Comparison of ENCODE assay signal across 9 mouse cellular contexts in genomic region chr1:77461877-77462615, GRCm38 (mm10). TPM values are rescaled to one million over a fixed set of nuclear protein-coding genes. Genes with fewer than 3 reads are reported as not detected.
DNase-seq lines count a peak whose midpoint lies in the region; ATAC-seq and TF ChIP-seq lines count a peak whose summit lies in the region.
"Had no signal": no experiment of that assay in that cellular context is flagged by ENCODE, and none has a peak within 500 bp of the region (broad histone marks: within the 10 kb centered on the region; RNA-seq: fewer than 3 reads in every experiment).

No protein-coding gene starts in this region.

- peak; percentile 16; the same call in 1 of the 2 replicates for ATAC-seq in forebrain, embryonic 14.5 days
- no peak for ATAC-seq in forebrain, embryonic 12.5 days (ENCODE audit: low FRiP score)
- ATAC-seq in hindbrain, postnatal 0 days = no peak
- ATAC-seq in erythroid progenitor cell, adult 5-6 weeks (replicated peaks; ENCODE audit: low FRiP score, poor library complexity, severe bottlenecking) = no peak

- H3K9ac ChIP-seq in forebrain, embryonic 14.5 days (ENCODE audit: low read length) = no peak overlapping the region
- H3K9ac ChIP-seq in forebrain, embryonic 12.5 days = no peak overlapping the region
- no peak overlapping the region for H3K9ac ChIP-seq in hindbrain, postnatal 0 days (replicated peaks; ENCODE audit: low read length)
- H3K9ac ChIP-seq: neural tube, embryonic 12.5 days had no signal

- no peak for DNase-seq in forebrain, embryonic 14.5 days (ENCODE audit: low spot score)
- DNase-seq in urinary bladder, postnatal 14 days (ENCODE audit: low spot score) = peak; percentile 36
- no peak for DNase-seq in urinary bladder, postnatal 10 days (ENCODE audit: low spot score)
- peak; percentile 15 for DNase-seq in hindbrain, postnatal 0 days (ENCODE audit: low spot score)
- peak; percentile 63 for DNase-seq in telencephalon, adult 2 months (ENCODE audit: low read depth, low spot score)
- no peak for DNase-seq in gastrocnemius, postnatal 36 days

- 6% methylated on average over 3 of the region's 3 CpGs for WGBS in forebrain, embryonic 14.5 days
- 7% methylated on average over 3 of the region's 3 CpGs for WGBS in forebrain, embryonic 12.5 days
- WGBS in hindbrain, postnatal 0 days = 27% methylated on average over 3 of the region's 3 CpGs

- no peaks in the 10 kb centered on the region for H3K9me3 ChIP-seq in forebrain, embryonic 14.5 days (replicated peaks; ENCODE audit: control insufficient read depth, low read length)
- H3K9me3 ChIP-seq in forebrain, embryonic 12.5 days = no peaks in the 10 kb centered on the region
- no peaks in the 10 kb centered on the region for H3K9me3 ChIP-seq in hindbrain, postnatal 0 days (ENCODE audit: low read length)
- H3K9me3 ChIP-seq: neural tube, embryonic 12.5 days had no signal

- peaks cover 3% of the 10 kb centered on the region; the same call in 1 of the 2 replicates for H3K36me3 ChIP-seq in forebrain, embryonic 14.5 days (ENCODE audit: control insufficient read depth, insufficient read depth, low read length)
- no peaks in the 10 kb centered on the region; the same call in 1 of the 2 replicates for H3K36me3 ChIP-seq in forebrain, embryonic 12.5 days (replicated peaks)
- no peaks in the 10 kb centered on the region for H3K36me3 ChIP-seq in hindbrain, postnatal 0 days (ENCODE audit: insufficient read depth, low read length)
- H3K36me3 ChIP-seq: neural tube, embryonic 12.5 days had no signal

- H3K27ac ChIP-seq in forebrain, embryonic 14.5 days (ENCODE audit: low read depth, low read length) = no peak overlapping the region
- H3K27ac ChIP-seq in forebrain, embryonic 12.5 days = no peak overlapping the region
- peak overlapping the region; percentile 32; the same call in 1 of the 2 replicates for H3K27ac ChIP-seq in hindbrain, postnatal 0 days
- H3K27ac ChIP-seq: neural tube, embryonic 12.5 days had no signal

- intact Hi-C loops in gastrocnemius, postnatal 36 days (cut with DNase I) = loop anchor here (2.0 kb wide), 1 partner anchor 53 kb away; the partner anchor contains the start of gene Epha4

- no peak overlapping the region for H3K4me2 ChIP-seq in forebrain, embryonic 14.5 days (ENCODE audit: low read length)
- no peak overlapping the region for H3K4me2 ChIP-seq in forebrain, embryonic 12.5 days
- H3K4me2 ChIP-seq in hindbrain, postnatal 0 days (ENCODE audit: low read depth, low read length) = no peak overlapping the region
- H3K4me2 ChIP-seq: neural tube, embryonic 12.5 days had no signal

- no peak overlapping the region for H3K4me3 ChIP-seq in forebrain, embryonic 14.5 days (ENCODE audit: low read depth, low read length)
- no peak overlapping the region for H3K4me3 ChIP-seq in forebrain, embryonic 12.5 days (replicated peaks)
- no peak overlapping the region for H3K4me3 ChIP-seq in hindbrain, postnatal 0 days (ENCODE audit: low read length)
- H3K4me3 ChIP-seq: neural tube, embryonic 12.5 days had no signal

- H3K27me3 ChIP-seq in forebrain, embryonic 14.5 days (replicated peaks; ENCODE audit: control insufficient read depth, insufficient read depth, low read length) = no peaks in the 10 kb centered on the region
- no peaks in the 10 kb centered on the region for H3K27me3 ChIP-seq in forebrain, embryonic 12.5 days
- no peaks in the 10 kb centered on the region; the same call in 1 of the 2 replicates for H3K27me3 ChIP-seq in hindbrain, postnatal 0 days (ENCODE audit: insufficient read depth, low read length)
- H3K27me3 ChIP-seq: neural tube, embryonic 12.5 days had no signal

- no peak for TF ChIP-seq CTCF in hindbrain, postnatal 0 days (IDR thresholded peaks at IDR 0.05; ENCODE audit: low read depth)

- peaks cover 14% of the 10 kb centered on the region; the same call in 1 of the 2 replicates for H3K4me1 ChIP-seq in forebrain, embryonic 14.5 days (ENCODE audit: control insufficient read depth, insufficient read depth, low read length)
- peaks cover 42% of the 10 kb centered on the region for H3K4me1 ChIP-seq in forebrain, embryonic 12.5 days
- 0 out of 2 replicates have a peak, but pooled peaks cover 3% of the 10 kb centered on the region for H3K4me1 ChIP-seq in hindbrain, postnatal 0 days (ENCODE audit: insufficient read depth, low read length)

RNA-seq across cellular contexts. Expression of gene Epha4, which starts 52.8 kb away (rescaled TPM):
- 85.7 and 89.1 TPM in 2 replicates for polyA plus RNA-seq in forebrain, embryonic 14.5 days (2014; fragmentation: Nextera tagmentation; extraction: Ambion mirVana)
- 56.2 and 58.4 TPM in 2 replicates for polyA plus RNA-seq in forebrain, embryonic 12.5 days (2016; fragmentation: Nextera tagmentation; extraction: Ambion mirVana)
- total RNA-seq in hindbrain, postnatal 0 days (2014; rRNA removed) = 88.1 and 107 TPM in 2 replicates
- polyA plus RNA-seq in hindbrain, postnatal 0 days (2015; fragmentation: Nextera tagmentation; extraction: Ambion mirVana) = 34.2 and 36.0 TPM in 2 replicates
- 1 to 10 TPM; 1.5 to 2.0 TPM for total RNA-seq in gastrocnemius, postnatal 36 days (2021)
- total RNA-seq in erythroid progenitor cell, adult 5-6 weeks (2015; ENCODE audit: low replicate concordance) = under 0.01 TPM in 1 of 2 replicates, not detected in the other
- total RNA-seq in erythroid progenitor cell, adult 5-6 weeks (2017; ENCODE audit: low replicate concordance) = not detected in 2 replicates

Comparison
In these comparisons a context has a peak if more than half of its experiments do, and no peak if none do; other contexts are left out.
1. DNase-seq: peak in urinary bladder, postnatal 14 days (single experiment), hindbrain, postnatal 0 days (single experiment) and telencephalon, adult 2 months (single experiment); none in forebrain, embryonic 14.5 days (single experiment), urinary bladder, postnatal 10 days (single experiment) and gastrocnemius, postnatal 36 days (0 of 2).
2. RNA of gene Epha4, which starts 52.8 kb away (total RNA-seq): 88.1 to 107 TPM in hindbrain, postnatal 0 days; 1.5 to 2.0 TPM in gastrocnemius, postnatal 36 days and under 0.01 TPM in erythroid progenitor cell, adult 5-6 weeks; every median in the first group is over 10 times any median in the second.